Mouse (Mus musculus) lung, embryonic 16.5 days (tissue): ENCODE measurements around the gene Ackr1. TPM values are rescaled to one million over a fixed set of nuclear protein-coding genes. Genes with fewer than 3 reads are reported as not detected.
A peak's percentile ranks its signal among the peaks of the same experiment; 100 is the strongest.

Experiments used
- ATAC-seq: fragments of 200-750 bp; cut with Nextera tagmentation; 2 replicates; pipeline ENCODE4 v1.8.0; 2017; ENCODE audit warnings: low read depth, mild to moderate bottlenecking, moderate library complexity
- H3K27ac ChIP-seq: fragments of 300-500 bp; sonication (generic); 2 replicates; pipeline ENCODE4 v1.5.1; 2014; ENCODE audit warnings: mild to moderate bottlenecking, control low read depth, low read length
- H3K27me3 ChIP-seq: fragments of 300-500 bp; sonication (generic); 2 replicates; pipeline ENCODE4 v1.6.1; 2014; ENCODE audit warnings: low read depth, low read length, mixed read lengths; ENCODE audit not compliant: control insufficient read depth, insufficient read depth
- H3K36me3 ChIP-seq: fragments of 300-500 bp; sonication (generic); 2 replicates; pipeline ENCODE4 v1.6.1; 2014; ENCODE audit warnings: low read length; ENCODE audit not compliant: control insufficient read depth, insufficient read depth
- H3K4me1 ChIP-seq: fragments of 300-500 bp; sonication (generic); replicated peaks from 2 replicates; pipeline ENCODE4 v1.6.1; 2014; ENCODE audit warnings: low read length, mixed read lengths; ENCODE audit not compliant: control insufficient read depth, insufficient read depth
- H3K4me2 ChIP-seq: fragments of 300-500 bp; sonication (generic); 2 replicates; pipeline ENCODE4 v1.6.1; 2014; ENCODE audit warnings: low read depth, low read length, control low read depth
- H3K4me3 ChIP-seq: fragments of 300-500 bp; sonication (generic); 2 replicates; pipeline ENCODE4 v1.5.1; 2014; ENCODE audit warnings: mild to moderate bottlenecking, low read length, control low read depth
- H3K9ac ChIP-seq: fragments of 300-500 bp; sonication (generic); 2 replicates; pipeline ENCODE4 v1.6.1; 2014; ENCODE audit warnings: low read length, control low read depth
- H3K9me3 ChIP-seq: fragments of 300-500 bp; sonication (generic); 2 replicates; pipeline ENCODE4 v1.6.1; 2016; ENCODE audit warnings: low read length; ENCODE audit not compliant: control insufficient read depth
- WGBS: fragments of 180-500 bp; shearing (Covaris S2); extraction: QIAGEN DNeasy Blood & Tissue Kit; methylation state at CpG from one replicate; pipeline ENCODE4 v1.1.7; 2014; 5-methylcytosine and 5-hydroxymethylcytosine counted together
- polyA plus RNA-seq: library from polyadenylated mRNA; unstranded; fragments of >200 nt; fragmentation: Nextera tagmentation; extraction: Ambion mirVana; gene quantifications from 2 replicates; pipeline ENCODE4 v1.2.1, GENCODE M21; 2015

The Ackr1 gene
- polyA plus RNA-seq, result 0.21 and 0.73 TPM in 2 replicates

GRCm38 (mm10) chr1:173333312-173334253 is at the start of gene Ackr1:
Gene Ackr1, minus strand, starts transcription at chr1:173333750.
- no peak within 1 kb of the TSS for H3K4me2 ChIP-seq
- H3K27ac ChIP-seq, result no peak within 1 kb of the TSS
- no peak within 1 kb of the TSS for H3K9ac ChIP-seq
- WGBS, result 37% methylated on average over 9 of the region's 9 CpGs
- no peaks in the 10 kb centered on the region for H3K27me3 ChIP-seq
- no peaks in the 10 kb centered on the region for H3K36me3 ChIP-seq
- no peak for ATAC-seq
- H3K4me3 ChIP-seq, result no peak within 1 kb of the TSS
- no peaks in the 10 kb centered on the region for H3K4me1 ChIP-seq
- H3K9me3 ChIP-seq, result no peaks in the 10 kb centered on the region

GRCm38 (mm10) chr1:173381436-173381835 is 47.9 kb upstream of the Ackr1 start:
- Histone ChIP-seq H3K4me1 (no peaks in the 10 kb centered on the region), H3K4me3 (no peak overlapping the region), H3K9me3 (no peaks in the 10 kb centered on the region), H3K9ac (no peak overlapping the region), H3K27ac (no peak overlapping the region), H3K36me3 (no peaks in the 10 kb centered on the region), H3K27me3 (no peaks in the 10 kb centered on the region), H3K4me2 (no peak overlapping the region)
- WGBS, result 79% methylated on average over 6 of the region's 6 CpGs
- ATAC-seq, result no peak

GRCm38 (mm10) chr1:173377380-173378112 is 44.0 kb upstream of the Ackr1 start:
- Histone ChIP-seq H3K4me3 (no peak overlapping the region), H3K4me2 (no peak overlapping the region), H3K27me3 (no peaks in the 10 kb centered on the region), H3K9me3 (no peaks in the 10 kb centered on the region), H3K27ac (no peak overlapping the region), H3K36me3 (no peaks in the 10 kb centered on the region), H3K9ac (no peak overlapping the region), H3K4me1 (no peaks in the 10 kb centered on the region)
- no peak for ATAC-seq
- WGBS, result 27% methylated on average over 13 of the region's 13 CpGs

GRCm38 (mm10) chr1:173374020-173374419 is 40.5 kb upstream of the Ackr1 start:
- Histone ChIP-seq H3K4me2 (no peak overlapping the region), H3K36me3 (no peaks in the 10 kb centered on the region), H3K9me3 (no peaks in the 10 kb centered on the region), H3K4me1 (no peaks in the 10 kb centered on the region), H3K27me3 (peaks cover 3% of the 10 kb centered on the region; the same call in 1 of the 2 replicates), H3K4me3 (no peak overlapping the region), H3K27ac (no peak overlapping the region), H3K9ac (no peak overlapping the region)
- 73% methylated on average over 7 of the region's 7 CpGs for whole genome bisulfite sequencing
- ATAC-seq, result no peak

- Histone ChIP-seq H3K36me3 (no peaks in the 10 kb centered on the region), H3K4me1 (peaks cover 7% of the 10 kb centered on the region), H3K4me2 (no peak overlapping the region), H3K27me3 (peaks cover 17% of the 10 kb centered on the region), H3K9me3 (no peaks in the 10 kb centered on the region), H3K27ac (no peak overlapping the region), H3K9ac (no peak overlapping the region), H3K4me3 (no peak overlapping the region)
- ATAC-seq, result no peak
- WGBS, result 74% methylated on average over 6 of the region's 6 CpGs
Observed at GRCm38 (mm10) chr1:173371586-173371985, 38.0 kb upstream of the Ackr1 start.

- Histone ChIP-seq H3K9ac (no peak overlapping the region), H3K36me3 (no peaks in the 10 kb centered on the region), H3K27me3 (peaks cover 24% of the 10 kb centered on the region), H3K4me3 (no peak overlapping the region), H3K4me1 (peaks cover 8% of the 10 kb centered on the region), H3K9me3 (no peaks in the 10 kb centered on the region), H3K27ac (no peak overlapping the region), H3K4me2 (no peak overlapping the region)
- WGBS, result 60% methylated on average over 6 of the region's 6 CpGs
- no peak for ATAC-seq
Observed at GRCm38 (mm10) chr1:173370456-173370855, 36.9 kb upstream of the Ackr1 start.

GRCm38 (mm10) chr1:173369611-173370010 is 36.1 kb upstream of the Ackr1 start:
- peaks cover 8% of the 10 kb centered on the region for H3K4me1 ChIP-seq
- no peaks in the 10 kb centered on the region for H3K9me3 ChIP-seq
- no peak overlapping the region for H3K4me2 ChIP-seq
- H3K27ac ChIP-seq, result no peak overlapping the region
- no peak overlapping the region for H3K4me3 ChIP-seq
- peaks cover 26% of the 10 kb centered on the region for H3K27me3 ChIP-seq
- H3K36me3 ChIP-seq, result no peaks in the 10 kb centered on the region
- ATAC-seq, result no peak
- H3K9ac ChIP-seq, result no peak overlapping the region
- 68% methylated on average over 2 of the region's 2 CpGs for WGBS

- Histone ChIP-seq H3K4me1 (peaks cover 8% of the 10 kb centered on the region), H3K27me3 (peaks cover 26% of the 10 kb centered on the region), H3K36me3 (no peaks in the 10 kb centered on the region), H3K9ac (peak within 1 kb of the TSS; percentile 45), H3K27ac (no peak within 1 kb of the TSS), H3K9me3 (no peaks in the 10 kb centered on the region), H3K4me3 (peak within 1 kb of the TSS; percentile 50), H3K4me2 (peak within 1 kb of the TSS; percentile 78)
- under 1% methylated on average over 36 of the region's 46 CpGs for WGBS
- ATAC-seq, result peak; percentile 67
Observed at GRCm38 (mm10) chr1:173367356-173368046, 34.0 kb upstream of the Ackr1 start, which contains the start of gene Cadm3. Gene Cadm3, minus strand, starts transcription at chr1:173367695.
